Mouse (Mus musculus) liver, adult 2 months (tissue): ENCODE measurements around the gene Pde4d. TPM values are rescaled to one million over a fixed set of nuclear protein-coding genes. Genes with fewer than 3 reads are reported as not detected.

Experiments
- DNase-seq: peaks from one replicate; pipeline ENCODE4 v3.0.0-alpha.2; 2011; ENCODE audit warnings: low read depth, low spot score; ENCODE audit errors: extremely low read depth
- H3K27ac ChIP-seq: fragments of 200-500 bp; replicated peaks from 2 replicates; pipeline ENCODE4 v1.5.1; 2012; ENCODE audit warnings: low read depth, mild to moderate bottlenecking, control low read depth, inconsistent platforms, low read length; ENCODE audit not compliant: insufficient read depth
- H3K27me3 ChIP-seq: fragments of 200-500 bp; 2 replicates; pipeline ENCODE4 v1.6.1; 2012; ENCODE audit warnings: mild to moderate bottlenecking, moderate library complexity, low read length, inconsistent platforms; ENCODE audit not compliant: control insufficient read depth, insufficient read depth
- H3K36me3 ChIP-seq: fragments of 200-500 bp; 2 replicates; pipeline ENCODE4 v1.6.1; 2012; ENCODE audit warnings: low read length, inconsistent platforms; ENCODE audit not compliant: control insufficient read depth, insufficient read depth
- H3K4me1 ChIP-seq: fragments of 200-500 bp; 2 replicates; pipeline ENCODE4 v1.6.1; 2011; ENCODE audit warnings: low read length; ENCODE audit not compliant: control insufficient read depth, insufficient read depth
- H3K4me3 ChIP-seq: fragments of 200-500 bp; 2 replicates; pipeline ENCODE4 v1.5.1; 2011; ENCODE audit warnings: low read depth, mild to moderate bottlenecking, control low read depth, low read length, moderate library complexity; ENCODE audit not compliant: insufficient read depth
- H3K79me2 ChIP-seq: fragments of 200-500 bp; 2 replicates; pipeline ENCODE4 v1.6.1; 2012; ENCODE audit warnings: inconsistent platforms, mild to moderate bottlenecking, low read length, moderate library complexity; ENCODE audit not compliant: control insufficient read depth, insufficient read depth
- H3K9ac ChIP-seq: fragments of 200-500 bp; 2 replicates; pipeline ENCODE4 v1.6.1; 2012; ENCODE audit warnings: low read depth, mild to moderate bottlenecking, control low read depth, inconsistent platforms, low read length
- CTCF ChIP-seq: fragments of 200-500 bp; IDR thresholded peaks from 2 replicates; pipeline ENCODE4 v1.5.1; 2011; ENCODE audit warnings: low read depth, low read length, control low read depth
- POLR2A ChIP-seq: fragments of 200-500 bp; IDR thresholded peaks from 2 replicates; pipeline ENCODE4 v1.6.1; 2011; ENCODE audit warnings: low read length, control low read depth; ENCODE audit not compliant: insufficient read depth; ENCODE audit errors: extremely low read depth
- WGBS: fragments of 180-500 bp; shearing (Covaris S2); methylation state at CpG from one replicate; pipeline ENCODE4 v1.1.7; 2018; 5-methylcytosine and 5-hydroxymethylcytosine counted together
- polyA plus RNA-seq: library from polyadenylated mRNA; depleted of rRNA; stranded (reverse); fragments of >200 nt; gene quantifications from 2 replicates; pipeline ENCODE4 v1.2.3, GENCODE M21; 2012
- total RNA-seq: library from RNA; depleted of rRNA; stranded (reverse); fragments of >200 nt; gene quantifications from 2 replicates; pipeline ENCODE4 v1.2.3, GENCODE M21; 2014

The Pde4d gene
- total and polyA plus RNA-seq, 2 experiments: 2.3 to 13.6 TPM

DNA sequence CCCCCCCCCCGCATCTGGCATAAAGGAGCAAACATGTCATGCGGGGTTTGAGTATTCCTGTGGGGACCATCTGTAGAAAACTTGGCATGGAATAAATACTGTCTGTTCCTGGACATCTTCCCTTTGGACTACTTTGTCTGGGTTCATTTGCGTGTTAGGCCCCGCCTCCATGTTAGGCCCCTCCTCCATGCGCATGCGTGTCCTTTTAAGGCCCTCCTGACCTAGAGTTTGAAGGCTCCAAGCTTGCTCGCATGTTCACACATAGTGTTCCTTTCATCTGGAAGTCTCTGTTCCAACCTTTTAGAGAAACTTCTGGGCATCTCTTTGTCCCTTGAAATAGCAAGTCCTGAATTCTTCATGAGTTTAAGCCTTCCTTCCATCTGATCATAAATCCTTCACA lies 1359.2 kb downstream of the Pde4d start:
- no peaks in the 10 kb centered on the region for H3K36me3 ChIP-seq
- H3K79me2 ChIP-seq: no peaks in the 10 kb centered on the region
- TF ChIP-seq CTCF (no peak), POLR2A (no peak)
- H3K4me1 ChIP-seq: 0 out of 2 replicates have a peak, but pooled peaks cover 2% of the 10 kb centered on the region
- no peak overlapping the region for H3K27ac ChIP-seq
- no peaks in the 10 kb centered on the region for H3K27me3 ChIP-seq
- no peak for DNase-seq
- H3K4me3 ChIP-seq: no peak overlapping the region
- 90% methylated on average over 7 of the region's 7 CpGs for WGBS
- no peak overlapping the region for H3K9ac ChIP-seq

DNA sequence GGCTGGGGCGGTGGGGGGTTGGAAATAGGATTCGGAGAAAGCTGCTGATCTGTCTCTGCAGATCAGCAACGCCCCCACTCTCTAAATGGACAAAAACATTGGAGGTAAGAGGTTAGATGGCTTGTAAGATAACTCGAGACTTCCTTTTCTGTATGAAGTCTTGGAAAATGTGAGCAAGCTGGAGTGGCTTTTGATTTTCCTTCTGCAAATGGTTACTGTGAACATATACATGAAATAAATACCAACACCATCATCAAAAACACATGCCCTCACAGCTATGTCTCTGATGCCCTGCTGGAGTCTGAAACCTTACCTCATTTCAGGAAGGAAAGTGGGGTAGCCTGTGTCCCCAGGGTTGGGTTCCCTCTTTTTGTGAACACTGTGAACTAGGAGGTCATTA lies 1359.9 kb downstream of the Pde4d start:
- 91% methylated on average over 4 of the region's 4 CpGs for WGBS
- DNase-seq: no peak
- no peaks in the 10 kb centered on the region for H3K36me3 ChIP-seq
- no peak for TF ChIP-seq POLR2A
- no peak for TF ChIP-seq CTCF
- no peaks in the 10 kb centered on the region for H3K27me3 ChIP-seq
- H3K9ac ChIP-seq: no peak overlapping the region
- H3K27ac ChIP-seq: no peak overlapping the region
- H3K4me1 ChIP-seq: 0 out of 2 replicates have a peak, but pooled peaks cover 2% of the 10 kb centered on the region
- H3K4me3 ChIP-seq: no peak overlapping the region
- H3K79me2 ChIP-seq: no peaks in the 10 kb centered on the region

DNA sequence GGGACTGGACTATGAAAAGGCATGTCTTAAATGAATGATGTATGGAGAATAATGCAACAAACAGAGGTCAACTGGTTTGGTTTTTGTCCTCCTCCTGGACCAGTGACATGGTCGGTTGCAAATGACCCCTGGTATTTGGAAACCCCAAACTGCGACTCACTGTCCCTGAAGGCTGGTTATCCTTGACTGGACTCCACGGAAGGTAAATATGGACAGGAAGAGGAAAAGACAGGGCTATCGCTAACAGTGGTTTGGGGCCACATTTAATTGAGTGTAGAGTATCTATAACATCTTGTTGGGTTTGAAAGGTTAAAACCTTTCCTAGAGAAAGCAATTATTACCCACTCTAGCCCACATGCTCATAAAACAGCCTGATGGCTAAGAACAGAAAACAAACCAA lies 1364.2 kb downstream of the Pde4d start:
- Histone ChIP-seq H3K27ac (no peak overlapping the region), H3K4me1 (no peaks in the 10 kb centered on the region), H3K36me3 (no peaks in the 10 kb centered on the region), H3K27me3 (no peaks in the 10 kb centered on the region), H3K4me3 (no peak overlapping the region), H3K79me2 (no peaks in the 10 kb centered on the region), H3K9ac (no peak overlapping the region)
- TF ChIP-seq CTCF: no peak
- TF ChIP-seq POLR2A: no peak
- no peak for DNase-seq
- WGBS: 67% methylated on average over 4 of the region's 4 CpGs

DNA sequence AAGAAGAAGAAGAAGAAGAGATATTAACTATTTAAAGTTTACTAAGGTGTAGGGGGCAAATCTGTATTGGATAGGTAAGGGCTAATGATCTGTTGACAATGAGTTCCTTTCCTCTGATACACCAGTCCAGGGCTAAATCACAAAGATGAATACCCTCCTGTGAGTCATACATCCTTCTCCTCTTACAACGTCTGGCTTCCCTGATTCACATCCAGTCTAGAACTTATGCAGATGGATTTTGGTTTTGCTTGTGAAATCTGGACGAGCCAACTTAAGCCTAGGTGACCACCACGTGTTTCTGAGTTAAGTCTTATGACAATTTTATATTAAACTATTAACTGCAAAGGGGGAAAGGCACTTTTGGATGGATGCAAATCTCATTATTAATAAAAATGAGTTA lies 1369.3 kb downstream of the Pde4d start:
- Histone ChIP-seq H3K27ac (no peak overlapping the region), H3K36me3 (no peaks in the 10 kb centered on the region), H3K79me2 (no peaks in the 10 kb centered on the region), H3K27me3 (no peaks in the 10 kb centered on the region), H3K9ac (no peak overlapping the region), H3K4me1 (peaks cover 4% of the 10 kb centered on the region; the same call in 1 of the 2 replicates), H3K4me3 (no peak overlapping the region)
- no peak for DNase-seq
- TF ChIP-seq POLR2A: no peak
- TF ChIP-seq CTCF: no peak
- WGBS: 83% methylated on average over 3 of the region's 3 CpGs

DNA sequence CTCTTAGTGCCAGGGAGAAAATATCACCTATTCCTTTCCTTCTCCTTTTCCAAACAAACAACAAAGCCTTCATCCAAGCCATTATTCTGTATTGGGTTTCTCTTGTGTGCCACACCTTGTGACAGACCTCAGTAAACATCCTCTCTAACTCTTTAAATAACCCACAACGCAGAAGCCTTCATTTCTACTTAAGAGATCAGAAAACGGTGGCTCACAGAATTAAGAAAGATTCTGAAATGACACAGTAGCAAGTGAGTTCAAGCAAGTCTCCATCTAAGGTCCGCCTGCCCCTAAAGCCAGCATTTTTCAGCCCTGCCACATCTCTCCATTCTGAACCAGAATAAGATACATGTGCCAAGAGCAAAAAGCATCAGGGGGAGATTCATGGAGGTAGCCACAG lies 1370.4 kb downstream of the Pde4d start:
- TF ChIP-seq POLR2A (no peak), CTCF (no peak)
- DNase-seq: no peak
- Histone ChIP-seq H3K27me3 (no peaks in the 10 kb centered on the region), H3K9ac (no peak overlapping the region), H3K79me2 (no peaks in the 10 kb centered on the region), H3K4me3 (no peak overlapping the region), H3K4me1 (peaks cover 4% of the 10 kb centered on the region; the same call in 1 of the 2 replicates), H3K27ac (no peak overlapping the region), H3K36me3 (no peaks in the 10 kb centered on the region)
- WGBS: 71% methylated on average over 3 of the region's 3 CpGs

DNA sequence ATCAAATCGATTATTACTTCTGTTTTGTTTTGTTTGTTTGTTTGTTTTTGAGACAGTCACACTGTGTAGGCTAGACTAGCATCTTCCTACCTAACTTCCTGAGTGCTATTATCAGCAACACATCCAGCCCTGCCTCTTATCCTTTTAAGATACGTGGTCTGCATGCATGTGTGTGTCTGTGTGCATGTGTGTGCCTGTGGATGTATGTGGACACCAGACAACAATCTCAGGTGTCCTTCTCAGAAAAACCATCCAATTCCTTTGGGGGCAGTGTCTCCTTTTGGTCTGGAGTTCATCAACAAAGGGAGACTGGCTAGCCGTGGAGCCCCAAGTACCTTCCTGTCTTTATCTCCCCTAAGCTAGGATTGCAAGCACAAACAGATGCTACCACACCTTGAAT lies 1371.1 kb downstream of the Pde4d start:
- DNase-seq: no peak
- Histone ChIP-seq H3K36me3 (no peaks in the 10 kb centered on the region), H3K79me2 (no peaks in the 10 kb centered on the region), H3K4me3 (no peak overlapping the region), H3K4me1 (peaks cover 4% of the 10 kb centered on the region; the same call in 1 of the 2 replicates), H3K27ac (no peak overlapping the region), H3K27me3 (no peaks in the 10 kb centered on the region), H3K9ac (no peak overlapping the region)
- 80% methylated on average over 3 of the region's 3 CpGs for WGBS
- no peak for TF ChIP-seq POLR2A
- TF ChIP-seq CTCF: no peak
